Comparison of ENCODE assay signal across 9 mouse cellular contexts in the genomic region with DNA sequence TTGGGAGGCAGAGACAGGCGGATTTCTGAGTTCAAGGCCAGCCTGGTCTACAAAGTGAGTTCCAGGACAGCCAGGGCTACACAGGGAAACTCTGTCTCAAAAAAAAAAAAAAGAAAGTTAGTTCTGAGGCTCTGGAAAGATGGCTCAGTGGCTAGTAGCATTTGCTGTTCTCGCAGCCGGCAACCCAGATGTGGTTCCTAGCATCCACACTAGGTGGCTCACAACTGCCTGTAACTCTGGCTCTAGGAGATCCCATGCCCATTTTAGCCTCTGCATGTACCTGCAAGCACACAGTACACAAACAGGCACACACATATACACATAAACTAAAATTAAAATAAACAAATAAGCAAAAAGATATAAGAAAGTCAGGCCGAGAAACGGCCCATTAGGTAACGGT. TPM values are rescaled to one million over a fixed set of nuclear protein-coding genes. Genes with fewer than 3 reads are reported as not detected.
A peak's percentile ranks its signal among the peaks of the same experiment; 100 is the strongest.
DNase-seq lines count a peak whose midpoint lies in the region; ATAC-seq lines count a peak whose summit lies in the region.
"Had no signal": no experiment of that assay in that cellular context is flagged by ENCODE, and none has a peak within 500 bp of the region (broad histone marks: within the 10 kb centered on the region; RNA-seq: fewer than 3 reads in every experiment).

No protein-coding gene starts in this region.

- H3K4me2 ChIP-seq in liver, embryonic 11.5 days, result no peak overlapping the region
- H3K4me2 ChIP-seq: liver, embryonic 15.5 days had no signal

- no peak overlapping the region for H3K9ac ChIP-seq in liver, embryonic 11.5 days (ENCODE audit: low read depth, low read length)
- H3K9ac ChIP-seq: liver, embryonic 15.5 days had no signal

- 91% methylated on average over 6 of the region's 6 CpGs for WGBS in liver, embryonic 11.5 days

- peaks cover 14% of the 10 kb centered on the region for H3K36me3 ChIP-seq in liver, embryonic 11.5 days (ENCODE audit: control insufficient read depth, insufficient read depth, low read length)

- no peaks in the 10 kb centered on the region for H3K4me1 ChIP-seq in liver, embryonic 11.5 days (replicated peaks; ENCODE audit: control insufficient read depth, insufficient read depth, low read length)
- H3K4me1 ChIP-seq: liver, embryonic 15.5 days had no signal

- no peak for ATAC-seq in liver, embryonic 11.5 days (replicated peaks; ENCODE audit: low FRiP score)
- ATAC-seq in megakaryocyte-erythroid progenitor cell, adult 5-6 weeks (replicated peaks; ENCODE audit: low FRiP score, low TSS enrichment, poor library complexity, severe bottlenecking), result 0 out of 2 replicates have a peak, but pooled peaks have one; percentile 63
- ATAC-seq in erythroid progenitor cell, adult 5-6 weeks (replicated peaks; ENCODE audit: low FRiP score, poor library complexity, severe bottlenecking), result no peak

- DNase-seq in cerebellum, postnatal 14 days, result peak; percentile 33 to 41
- no peak for DNase-seq in cerebellum, adult 9-10 months
- DNase-seq in liver (peak; percentile 11), NIH3T3 (ENCODE audit: low read depth) (peak; percentile 73)
- DNase-seq in liver, embryonic 11.5 days (ENCODE audit: low spot score), result no peak
- DNase-seq in induced T-regulatory cell, adult 2 months (ENCODE audit: low read depth), result peak; percentile 32

- H3K9me3 ChIP-seq in liver, embryonic 11.5 days (ENCODE audit: control insufficient read depth, low read length), result no peaks in the 10 kb centered on the region
- H3K9me3 ChIP-seq: liver, embryonic 15.5 days had no signal

- no peaks in the 10 kb centered on the region for H3K27me3 ChIP-seq in liver, embryonic 11.5 days (replicated peaks; ENCODE audit: control insufficient read depth, insufficient read depth, low read length)
- H3K27me3 ChIP-seq: liver, embryonic 15.5 days had no signal

- no peak overlapping the region for H3K4me3 ChIP-seq in liver, embryonic 11.5 days (ENCODE audit: low read depth, low read length)
- H3K4me3 ChIP-seq: liver, embryonic 15.5 days had no signal

- H3K27ac ChIP-seq in liver, embryonic 11.5 days (ENCODE audit: low read depth, low read length), result no peak overlapping the region
- H3K27ac ChIP-seq: liver, embryonic 15.5 days had no signal

RNA-seq across cellular contexts. Expression of gene Ttc17, which starts 35.4 kb away (rescaled TPM):
- 9.4 and 10.8 TPM in 2 replicates for polyA plus RNA-seq in liver, embryonic 11.5 days (2014; fragmentation: Nextera tagmentation; extraction: Ambion mirVana)
- 25.4 and 25.5 TPM in 2 replicates for total RNA-seq in megakaryocyte-erythroid progenitor cell, adult 5-6 weeks (2014; fragmentation: Nextera tagmentation)
- total RNA-seq in megakaryocyte-erythroid progenitor cell, adult 5-6 weeks (2017), result 12.9 and 16.2 TPM in 2 replicates
- total RNA-seq in erythroid progenitor cell, adult 5-6 weeks (2015; ENCODE audit: low replicate concordance), result 11.3 and 13.7 TPM in 2 replicates
- 12.4 and 17.5 TPM in 2 replicates for total RNA-seq in erythroid progenitor cell, adult 5-6 weeks (2017; ENCODE audit: low replicate concordance)

Comparison
In these comparisons a context has a peak if more than half of its experiments do, and no peak if none do; other contexts are left out.
1. DNase-seq: peak in cerebellum, postnatal 14 days (2 of 2), liver (single experiment), NIH3T3 (single experiment) and induced T-regulatory cell, adult 2 months (single experiment); none in cerebellum, adult 9-10 months (single experiment) and liver, embryonic 11.5 days (single experiment).